Mouse (Mus musculus): ENCODE measurements around the gene Rpl9-ps6. TPM values are rescaled to one million over a fixed set of nuclear protein-coding genes. Genes with fewer than 3 reads are reported as not detected.

The Rpl9-ps6 gene
- total and polyA plus RNA-seq, 2 experiments, result 2.6 to 24.3 TPM

DNA sequence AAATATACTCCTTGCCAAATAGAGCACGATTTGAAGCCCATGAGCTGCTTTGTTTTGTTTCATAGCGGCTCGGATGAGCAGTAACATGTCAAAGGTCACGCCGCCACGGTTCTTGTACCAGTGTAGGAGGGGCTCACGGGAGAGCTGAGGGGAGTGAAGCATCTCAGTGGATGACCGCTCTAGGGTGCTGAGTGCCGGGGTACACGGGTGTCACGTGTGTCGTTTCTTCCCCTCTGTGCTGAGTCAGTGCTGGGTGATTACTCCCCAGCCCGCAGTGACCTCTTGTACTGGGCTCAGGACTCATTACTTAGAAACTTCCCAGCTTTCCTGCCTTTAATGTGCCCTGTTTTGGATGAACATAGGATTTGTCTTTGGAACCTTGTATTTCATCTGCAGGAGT lies 28.2 kb upstream of the Rpl9-ps6 start:
- peaks cover 6% of the 10 kb centered on the region; the same call in 1 of the 2 replicates for H3K79me2 ChIP-seq (ENCODE audit: control insufficient read depth, insufficient read depth, low read length)
- no peak for DNase-seq (ENCODE audit: extremely low read depth, low read depth, low spot score)
- no peaks in the 10 kb centered on the region for H3K27me3 ChIP-seq (ENCODE audit: control insufficient read depth, insufficient read depth, low read length)
- no peak overlapping the region for H3K9ac ChIP-seq (ENCODE audit: low read depth, low read length)
- H3K36me3 ChIP-seq (ENCODE audit: control insufficient read depth, insufficient read depth, low read length), result peaks cover 31% of the 10 kb centered on the region
- peaks cover 2% of the 10 kb centered on the region; the same call in 1 of the 2 replicates for H3K4me1 ChIP-seq (ENCODE audit: control insufficient read depth, insufficient read depth, low read length)
- TF ChIP-seq POLR2A (IDR thresholded peaks at IDR 0.05; ENCODE audit: extremely low read depth, insufficient read depth, low read length) (no peak), CTCF (IDR thresholded peaks at IDR 0.05; ENCODE audit: low read depth, low read length) (no peak)
- no peak overlapping the region for H3K4me3 ChIP-seq (ENCODE audit: insufficient read depth, low read depth, low read length)
- WGBS, result 76% methylated on average over 13 of the region's 13 CpGs
- H3K27ac ChIP-seq (replicated peaks; ENCODE audit: insufficient read depth, low read depth, low read length), result no peak overlapping the region

GRCm38 (mm10) chr19:32493471-32493870 lies 27.1 kb upstream of the Rpl9-ps6 start:
- 90% methylated on average over 8 of the region's 8 CpGs for WGBS
- H3K27ac ChIP-seq (replicated peaks; ENCODE audit: insufficient read depth, low read depth, low read length), result no peak overlapping the region
- no peaks in the 10 kb centered on the region for H3K27me3 ChIP-seq (ENCODE audit: control insufficient read depth, insufficient read depth, low read length)
- peaks cover 2% of the 10 kb centered on the region; the same call in 1 of the 2 replicates for H3K4me1 ChIP-seq (ENCODE audit: control insufficient read depth, insufficient read depth, low read length)
- no peak overlapping the region for H3K9ac ChIP-seq (ENCODE audit: low read depth, low read length)
- TF ChIP-seq POLR2A (IDR thresholded peaks at IDR 0.05; ENCODE audit: extremely low read depth, insufficient read depth, low read length), result no peak
- no peak for TF ChIP-seq CTCF (IDR thresholded peaks at IDR 0.05; ENCODE audit: low read depth, low read length)
- H3K36me3 ChIP-seq (ENCODE audit: control insufficient read depth, insufficient read depth, low read length), result peaks cover 24% of the 10 kb centered on the region
- no peak for DNase-seq (ENCODE audit: extremely low read depth, low read depth, low spot score)
- H3K4me3 ChIP-seq (ENCODE audit: insufficient read depth, low read depth, low read length), result no peak overlapping the region
- peaks cover 9% of the 10 kb centered on the region; the same call in 1 of the 2 replicates for H3K79me2 ChIP-seq (ENCODE audit: control insufficient read depth, insufficient read depth, low read length)

DNA sequence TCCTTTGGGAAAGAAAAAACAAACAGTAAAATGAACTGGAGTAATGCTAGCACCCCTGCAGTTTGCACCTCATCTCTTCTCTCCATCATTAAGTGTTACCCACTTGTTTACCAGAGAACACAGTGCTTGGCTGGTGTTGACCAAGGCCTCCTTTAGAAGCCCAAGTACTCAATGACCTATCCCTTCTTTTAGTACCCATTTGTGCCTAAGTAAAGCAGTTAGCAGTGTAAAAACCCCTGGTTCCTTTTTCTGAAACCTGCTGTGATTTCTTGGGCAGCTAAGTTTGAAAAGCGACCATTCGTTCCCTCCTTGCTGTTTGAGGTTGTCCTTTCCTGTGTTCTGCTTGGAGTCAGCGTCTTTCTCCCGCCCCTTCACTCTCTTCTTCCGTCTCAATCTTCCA lies 26.6 kb upstream of the Rpl9-ps6 start:
- WGBS, result 91% methylated on average over 5 of the region's 5 CpGs

DNA sequence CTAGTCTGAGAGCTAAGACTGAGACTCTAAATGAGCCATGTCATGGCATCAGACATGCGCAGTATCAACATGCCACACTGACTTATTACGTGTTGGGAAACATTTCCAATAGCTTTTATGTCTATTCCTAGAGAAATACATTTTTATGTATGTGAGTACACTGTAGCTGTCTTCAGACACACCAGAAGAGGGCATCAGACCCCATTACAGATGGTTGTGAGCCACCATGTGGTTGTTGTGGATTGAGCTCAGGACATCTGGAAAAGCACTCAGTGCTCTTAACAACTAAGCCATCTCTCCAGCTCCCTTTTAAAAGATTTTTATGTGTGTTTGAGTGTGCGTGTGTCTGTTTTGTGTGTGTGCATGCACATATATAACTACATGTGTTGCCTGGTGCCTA lies 26.0 kb upstream of the Rpl9-ps6 start:
- H3K36me3 ChIP-seq (ENCODE audit: control insufficient read depth, insufficient read depth, low read length), result peaks cover 19% of the 10 kb centered on the region
- WGBS, result 95% methylated on average over 3 of the region's 3 CpGs
- no peak overlapping the region for H3K27ac ChIP-seq (replicated peaks; ENCODE audit: insufficient read depth, low read depth, low read length)
- peaks cover 11% of the 10 kb centered on the region for H3K79me2 ChIP-seq (ENCODE audit: control insufficient read depth, insufficient read depth, low read length)
- H3K9ac ChIP-seq (ENCODE audit: low read depth, low read length), result no peak overlapping the region
- H3K4me1 ChIP-seq (ENCODE audit: control insufficient read depth, insufficient read depth, low read length), result peaks cover 2% of the 10 kb centered on the region; the same call in 1 of the 2 replicates
- no peak for DNase-seq (ENCODE audit: extremely low read depth, low read depth, low spot score)
- TF ChIP-seq POLR2A (IDR thresholded peaks at IDR 0.05; ENCODE audit: extremely low read depth, insufficient read depth, low read length), result no peak
- no peak for TF ChIP-seq CTCF (IDR thresholded peaks at IDR 0.05; ENCODE audit: low read depth, low read length)
- H3K27me3 ChIP-seq (ENCODE audit: control insufficient read depth, insufficient read depth, low read length), result no peaks in the 10 kb centered on the region
- no peak overlapping the region for H3K4me3 ChIP-seq (ENCODE audit: insufficient read depth, low read depth, low read length)

More for the DNA sequence above, 26.6 kb upstream of the Rpl9-ps6 start:
- H3K4me3 ChIP-seq (ENCODE audit: insufficient read depth, low read depth, low read length), result no peak overlapping the region
- H3K79me2 ChIP-seq (ENCODE audit: control insufficient read depth, insufficient read depth, low read length), result peaks cover 9% of the 10 kb centered on the region; the same call in 1 of the 2 replicates
- H3K27ac ChIP-seq (replicated peaks; ENCODE audit: insufficient read depth, low read depth, low read length), result no peak overlapping the region
- no peaks in the 10 kb centered on the region for H3K27me3 ChIP-seq (ENCODE audit: control insufficient read depth, insufficient read depth, low read length)
- peaks cover 21% of the 10 kb centered on the region for H3K36me3 ChIP-seq (ENCODE audit: control insufficient read depth, insufficient read depth, low read length)
- H3K9ac ChIP-seq (ENCODE audit: low read depth, low read length), result no peak overlapping the region
- no peak for DNase-seq (ENCODE audit: extremely low read depth, low read depth, low spot score)
- H3K4me1 ChIP-seq (ENCODE audit: control insufficient read depth, insufficient read depth, low read length), result peaks cover 2% of the 10 kb centered on the region; the same call in 1 of the 2 replicates
- TF ChIP-seq POLR2A (IDR thresholded peaks at IDR 0.05; ENCODE audit: extremely low read depth, insufficient read depth, low read length), result no peak
- TF ChIP-seq CTCF (IDR thresholded peaks at IDR 0.05; ENCODE audit: low read depth, low read length), result no peak

DNA sequence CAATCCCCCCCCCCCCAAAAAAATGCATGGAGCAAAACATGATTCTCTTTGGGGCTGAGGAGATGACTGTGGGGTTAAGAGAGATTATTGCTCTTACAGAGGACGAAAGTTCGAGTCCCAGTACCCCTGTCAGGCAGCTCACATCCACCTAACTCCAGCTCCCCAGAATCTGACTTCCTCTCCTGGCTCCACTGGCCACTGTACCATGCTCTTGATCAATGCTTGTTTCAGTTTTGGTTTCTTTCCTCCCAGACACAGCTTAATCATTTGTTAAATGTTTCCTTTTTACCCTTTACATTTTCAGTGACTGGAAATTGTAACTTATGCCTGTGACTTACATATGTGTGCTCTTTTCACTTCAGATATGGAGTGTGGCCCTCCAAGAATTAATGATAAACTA lies 24.6 kb upstream of the Rpl9-ps6 start:
- peaks cover 2% of the 10 kb centered on the region; the same call in 1 of the 2 replicates for H3K4me1 ChIP-seq (ENCODE audit: control insufficient read depth, insufficient read depth, low read length)
- WGBS, result 41% methylated on average over 2 of the region's 2 CpGs
- H3K36me3 ChIP-seq (ENCODE audit: control insufficient read depth, insufficient read depth, low read length), result peaks cover 14% of the 10 kb centered on the region
- H3K4me3 ChIP-seq (ENCODE audit: insufficient read depth, low read depth, low read length), result no peak overlapping the region
- no peak overlapping the region for H3K27ac ChIP-seq (replicated peaks; ENCODE audit: insufficient read depth, low read depth, low read length)
- TF ChIP-seq POLR2A (IDR thresholded peaks at IDR 0.05; ENCODE audit: extremely low read depth, insufficient read depth, low read length), result no peak
- no peak for TF ChIP-seq CTCF (IDR thresholded peaks at IDR 0.05; ENCODE audit: low read depth, low read length)
- DNase-seq (ENCODE audit: extremely low read depth, low read depth, low spot score), result no peak
- peaks cover 18% of the 10 kb centered on the region for H3K79me2 ChIP-seq (ENCODE audit: control insufficient read depth, insufficient read depth, low read length)
- H3K27me3 ChIP-seq (ENCODE audit: control insufficient read depth, insufficient read depth, low read length), result no peaks in the 10 kb centered on the region
- H3K9ac ChIP-seq (ENCODE audit: low read depth, low read length), result no peak overlapping the region

GRCm38 (mm10) chr19:32489166-32489895 lies 23.0 kb upstream of the Rpl9-ps6 start:
- peaks cover 10% of the 10 kb centered on the region for H3K36me3 ChIP-seq (ENCODE audit: control insufficient read depth, insufficient read depth, low read length)
- no peak overlapping the region for H3K9ac ChIP-seq (ENCODE audit: low read depth, low read length)
- 86% methylated on average over 12 of the region's 12 CpGs for WGBS
- no peaks in the 10 kb centered on the region for H3K27me3 ChIP-seq (ENCODE audit: control insufficient read depth, insufficient read depth, low read length)
- DNase-seq (ENCODE audit: extremely low read depth, low read depth, low spot score), result no peak
- no peak for TF ChIP-seq CTCF (IDR thresholded peaks at IDR 0.05; ENCODE audit: low read depth, low read length)
- TF ChIP-seq POLR2A (IDR thresholded peaks at IDR 0.05; ENCODE audit: extremely low read depth, insufficient read depth, low read length), result no peak
- no peak overlapping the region for H3K27ac ChIP-seq (replicated peaks; ENCODE audit: insufficient read depth, low read depth, low read length)
- peaks cover 6% of the 10 kb centered on the region for H3K4me1 ChIP-seq (ENCODE audit: control insufficient read depth, insufficient read depth, low read length)
- H3K4me3 ChIP-seq (ENCODE audit: insufficient read depth, low read depth, low read length), result no peak overlapping the region
- peaks cover 15% of the 10 kb centered on the region for H3K79me2 ChIP-seq (ENCODE audit: control insufficient read depth, insufficient read depth, low read length)
